Mouse (Mus musculus) retina, postnatal 7 days (tissue): Measurements from ENCODE around the gene Parp8.

Experiments
- DNase-seq: peaks from one replicate; pipeline ENCODE4 v3.0.0-alpha.2; 2012; ENCODE audit warnings: low read depth, low spot score

Parp8 gene

GRCm38 (mm10) chr13:116843937-116844336, 181.4 kb downstream of the Parp8 start:
- no peak for DNase-seq

GRCm38 (mm10) chr13:116830984-116831383, 194.4 kb downstream of the Parp8 start:
- DNase-seq, result no peak

GRCm38 (mm10) chr13:116829015-116829414, 196.3 kb downstream of the Parp8 start:
- DNase-seq, result no peak

GRCm38 (mm10) chr13:116811456-116811855, 213.9 kb downstream of the Parp8 start:
- no peak for DNase-seq
